Mouse (Mus musculus) activated CD4-positive, CD25-positive, alpha-beta regulatory T cell, adult 9 weeks (primary cell): ENCODE results near the gene Gm5157. TPM values are rescaled to one million over a fixed set of nuclear protein-coding genes. Genes with fewer than 3 reads are reported as not detected.

Experiments
- polyA plus RNA-seq: library from polyadenylated mRNA; unstranded; fragments of 100-300 nt; shearing (Covaris generic); gene quantifications from one replicate; pipeline ENCODE4 v1.2.1, GENCODE M21; 2017

The Gm5157 gene
- not detected for polyA plus RNA-seq

GRCm38 (mm10) chr7:21190323-21190722, at the start of gene Gm5157:
Gene Gm5157 (minus strand): TSS chr7:21190423.

DNA sequence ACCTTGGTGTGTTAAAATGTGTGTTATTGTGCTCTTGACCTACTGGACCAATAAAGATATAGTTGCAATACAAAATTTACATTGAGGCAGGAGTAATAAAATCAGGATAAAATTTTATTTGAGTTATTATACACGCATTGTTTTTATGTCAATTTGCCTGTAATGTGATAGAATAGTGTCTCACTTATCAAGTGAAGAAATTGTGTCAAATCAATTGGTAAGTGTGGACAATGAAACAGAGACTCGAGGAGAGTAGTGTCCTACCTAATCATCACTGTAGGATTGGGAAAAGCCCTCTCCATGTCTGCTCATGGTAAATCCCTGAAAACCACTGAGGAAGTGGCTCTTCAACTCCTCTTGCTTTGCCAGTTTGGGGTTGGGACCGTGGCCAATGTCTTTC, 28.3 kb downstream of the Gm5157 start, which contains the start of gene Vmn1r123:
TSS of gene Vmn1r123 (plus strand) at position 301 of the 400 bp plus-strand sequence.

Other genes with a start within 250 kb of the Gm5157 start
- not detected for gene Vmn1r119, start 178.0 kb downstream of the Gm5157 start, polyA plus RNA-seq
- gene Vmn1r120, start 136.6 kb downstream of the Gm5157 start, polyA plus RNA-seq = not detected
- gene Vmn1r121, start 91.9 kb downstream of the Gm5157 start, polyA plus RNA-seq = not detected
- not detected for gene Vmn1r122, start 56.3 kb downstream of the Gm5157 start, polyA plus RNA-seq
- not detected for gene Vmn1r123, start 28.2 kb downstream of the Gm5157 start, polyA plus RNA-seq
- gene Vmn1r124, start 70.2 kb upstream of the Gm5157 start, polyA plus RNA-seq = not detected
- not detected for gene Vmn1r125, start 81.8 kb upstream of the Gm5157 start, polyA plus RNA-seq
- gene Vmn1r126, start 111.0 kb upstream of the Gm5157 start, polyA plus RNA-seq = not detected
- not detected for gene Vmn1r127, start 129.4 kb upstream of the Gm5157 start, polyA plus RNA-seq
- gene Vmn1r128, start 158.9 kb upstream of the Gm5157 start, polyA plus RNA-seq = not detected
- gene Vmn1r129, start 170.9 kb upstream of the Gm5157 start, polyA plus RNA-seq = not detected
- gene Gm6882, start 242.3 kb upstream of the Gm5157 start, polyA plus RNA-seq = not detected